Mouse (Mus musculus) forebrain, embryonic 12.5 days (tissue): Measurements from ENCODE around the gene Tpmt. TPM values are rescaled to one million over a fixed set of nuclear protein-coding genes. Genes with fewer than 3 reads are reported as not detected.

Experiments used
- ATAC-seq: fragments of 200-750 bp; cut with Nextera tagmentation; 2 replicates; pipeline ENCODE4 v1.8.0; 2017; ENCODE audit warnings: moderate TSS enrichment; ENCODE audit not compliant: low FRiP score
- H3K27ac ChIP-seq: fragments of 300-500 bp; sonication (generic); 2 replicates; pipeline ENCODE4 v1.5.1; 2016; ENCODE audit warnings: mild to moderate bottlenecking
- H3K27me3 ChIP-seq: fragments of 300-500 bp; sonication (generic); 2 replicates; pipeline ENCODE4 v1.6.1; 2016; ENCODE audit warnings: mild to moderate bottlenecking
- H3K36me3 ChIP-seq: fragments of 300-500 bp; sonication (generic); replicated peaks from 2 replicates; pipeline ENCODE4 v1.6.1; 2016; ENCODE audit warnings: mild to moderate bottlenecking
- H3K4me1 ChIP-seq: fragments of 300-500 bp; sonication (generic); 2 replicates; pipeline ENCODE4 v1.6.1; 2016
- H3K4me2 ChIP-seq: fragments of 300-500 bp; sonication (generic); 2 replicates; pipeline ENCODE4 v1.6.1; 2016; ENCODE audit warnings: mild to moderate bottlenecking, moderate library complexity
- H3K4me3 ChIP-seq: fragments of 300-500 bp; sonication (generic); replicated peaks from 2 replicates; pipeline ENCODE4 v1.5.1; 2016; ENCODE audit warnings: mild to moderate bottlenecking
- H3K9ac ChIP-seq: fragments of 300-500 bp; sonication (generic); 2 replicates; pipeline ENCODE4 v1.6.1; 2016; ENCODE audit warnings: mild to moderate bottlenecking
- H3K9me3 ChIP-seq: fragments of 300-500 bp; sonication (generic); 2 replicates; pipeline ENCODE4 v1.6.1; 2016
- WGBS: fragments of 180-500 bp; shearing (Covaris S2); methylation state at CpG from one replicate; pipeline ENCODE4 v1.1.7; 2016; 5-methylcytosine and 5-hydroxymethylcytosine counted together
- polyA plus RNA-seq: library from polyadenylated mRNA; unstranded; fragments of >200 nt; fragmentation: Nextera tagmentation; extraction: Ambion mirVana; gene quantifications from 2 replicates; pipeline ENCODE4 v1.2.1, GENCODE M21; 2016

The Tpmt gene
- polyA plus RNA-seq, result 32.4 and 32.9 TPM in 2 replicates

GRCm38 (mm10) chr13:47044617-47044947, at the start of gene Tpmt:
Gene Tpmt (minus strand): TSS chr13:47044737.
- Histone ChIP-seq H3K27me3 (no peaks in the 10 kb centered on the region), H3K4me2 (peak within 1 kb of the TSS; percentile 100), H3K4me1 (peaks cover 15% of the 10 kb centered on the region), H3K27ac (peak within 1 kb of the TSS; percentile 78), H3K4me3 (peak within 1 kb of the TSS; percentile 85), H3K9ac (peak within 1 kb of the TSS; percentile 81), H3K36me3 (peaks cover 12% of the 10 kb centered on the region), H3K9me3 (no peaks in the 10 kb centered on the region)
- ATAC-seq, result no peak
- 22% methylated on average over 10 of the region's 10 CpGs for whole genome bisulfite sequencing

GRCm38 (mm10) chr13:47093791-47094190, 49.3 kb upstream of the Tpmt start:
- Histone ChIP-seq H3K36me3 (peaks cover 69% of the 10 kb centered on the region), H3K9ac (no peak overlapping the region), H3K4me3 (no peak overlapping the region), H3K9me3 (no peaks in the 10 kb centered on the region), H3K27me3 (no peaks in the 10 kb centered on the region), H3K27ac (no peak overlapping the region), H3K4me2 (no peak overlapping the region), H3K4me1 (no peaks in the 10 kb centered on the region)
- WGBS, result 84% methylated on average over 2 of the region's 2 CpGs
- no peak for ATAC-seq

- 85% methylated on average over 2 of the region's 2 CpGs for WGBS
- H3K27me3 ChIP-seq, result no peaks in the 10 kb centered on the region
- H3K4me2 ChIP-seq, result no peak overlapping the region
- peaks cover 58% of the 10 kb centered on the region for H3K36me3 ChIP-seq
- no peaks in the 10 kb centered on the region for H3K9me3 ChIP-seq
- no peak overlapping the region for H3K9ac ChIP-seq
- no peak overlapping the region for H3K27ac ChIP-seq
- no peak for ATAC-seq
- no peaks in the 10 kb centered on the region for H3K4me1 ChIP-seq
- no peak overlapping the region for H3K4me3 ChIP-seq
Measured at GRCm38 (mm10) chr13:47089271-47089670, 44.7 kb upstream of the Tpmt start.

GRCm38 (mm10) chr13:47088433-47088832, 43.9 kb upstream of the Tpmt start:
- H3K4me2 ChIP-seq, result no peak overlapping the region
- H3K9me3 ChIP-seq, result no peaks in the 10 kb centered on the region
- no peaks in the 10 kb centered on the region for H3K4me1 ChIP-seq
- no peak for ATAC-seq
- H3K27ac ChIP-seq, result no peak overlapping the region
- no peaks in the 10 kb centered on the region for H3K27me3 ChIP-seq
- H3K9ac ChIP-seq, result no peak overlapping the region
- no peak overlapping the region for H3K4me3 ChIP-seq
- 97% methylated on average over 1 of the region's 1 CpGs for WGBS
- peaks cover 51% of the 10 kb centered on the region for H3K36me3 ChIP-seq

- peaks cover 68% of the 10 kb centered on the region for H3K36me3 ChIP-seq
- H3K9me3 ChIP-seq, result no peaks in the 10 kb centered on the region
- H3K4me1 ChIP-seq, result no peaks in the 10 kb centered on the region
- ATAC-seq, result no peak
- H3K4me3 ChIP-seq, result no peak overlapping the region
- H3K4me2 ChIP-seq, result no peak overlapping the region
- 90% methylated on average over 4 of the region's 4 CpGs for WGBS
- H3K9ac ChIP-seq, result no peak overlapping the region
- H3K27ac ChIP-seq, result no peak overlapping the region
- H3K27me3 ChIP-seq, result no peaks in the 10 kb centered on the region
Measured at GRCm38 (mm10) chr13:47080905-47081505, 36.5 kb upstream of the Tpmt start.

- Histone ChIP-seq H3K9me3 (no peaks in the 10 kb centered on the region), H3K4me3 (no peak overlapping the region), H3K9ac (no peak overlapping the region), H3K4me2 (no peak overlapping the region), H3K27ac (no peak overlapping the region), H3K4me1 (no peaks in the 10 kb centered on the region), H3K27me3 (no peaks in the 10 kb centered on the region), H3K36me3 (peaks cover 70% of the 10 kb centered on the region)
- no peak for ATAC-seq
- 67% methylated on average over 5 of the region's 5 CpGs for WGBS
Measured at GRCm38 (mm10) chr13:47078799-47079198, 34.3 kb upstream of the Tpmt start.

- H3K27ac ChIP-seq, result no peak overlapping the region
- no peak for ATAC-seq
- H3K4me2 ChIP-seq, result no peak overlapping the region
- peaks cover 73% of the 10 kb centered on the region for H3K36me3 ChIP-seq
- H3K4me1 ChIP-seq, result no peaks in the 10 kb centered on the region
- H3K9me3 ChIP-seq, result no peaks in the 10 kb centered on the region
- no peaks in the 10 kb centered on the region for H3K27me3 ChIP-seq
- H3K4me3 ChIP-seq, result no peak overlapping the region
- no peak overlapping the region for H3K9ac ChIP-seq
Measured at GRCm38 (mm10) chr13:47077367-47077766, 32.8 kb upstream of the Tpmt start.

- 88% methylated on average over 5 of the region's 5 CpGs for WGBS
- Histone ChIP-seq H3K9ac (no peak overlapping the region), H3K36me3 (peaks cover 68% of the 10 kb centered on the region), H3K9me3 (no peaks in the 10 kb centered on the region), H3K27me3 (no peaks in the 10 kb centered on the region), H3K4me1 (no peaks in the 10 kb centered on the region), H3K27ac (no peak overlapping the region), H3K4me2 (no peak overlapping the region), H3K4me3 (no peak overlapping the region)
- no peak for ATAC-seq
Measured at GRCm38 (mm10) chr13:47076156-47076555, 31.6 kb upstream of the Tpmt start.

GRCm38 (mm10) chr13:47072484-47072883, 27.9 kb upstream of the Tpmt start:
- ATAC-seq, result no peak
- Histone ChIP-seq H3K4me1 (no peaks in the 10 kb centered on the region), H3K27ac (no peak overlapping the region), H3K4me3 (no peak overlapping the region), H3K9ac (no peak overlapping the region), H3K36me3 (peaks cover 54% of the 10 kb centered on the region), H3K9me3 (no peaks in the 10 kb centered on the region), H3K27me3 (no peaks in the 10 kb centered on the region), H3K4me2 (no peak overlapping the region)
- 92% methylated on average over 5 of the region's 5 CpGs for WGBS

- ATAC-seq, result no peak
- Histone ChIP-seq H3K27ac (no peak overlapping the region), H3K4me2 (no peak overlapping the region), H3K4me3 (no peak overlapping the region), H3K4me1 (no peaks in the 10 kb centered on the region), H3K27me3 (no peaks in the 10 kb centered on the region), H3K9ac (no peak overlapping the region), H3K36me3 (peaks cover 55% of the 10 kb centered on the region), H3K9me3 (no peaks in the 10 kb centered on the region)
- 91% methylated on average over 13 of the region's 13 CpGs for WGBS
Measured at GRCm38 (mm10) chr13:47071871-47072270, 27.3 kb upstream of the Tpmt start.

GRCm38 (mm10) chr13:47070329-47071080, 26.0 kb upstream of the Tpmt start:
- no peak for ATAC-seq
- Histone ChIP-seq H3K27ac (no peak overlapping the region), H3K27me3 (no peaks in the 10 kb centered on the region), H3K36me3 (peaks cover 59% of the 10 kb centered on the region), H3K9me3 (no peaks in the 10 kb centered on the region), H3K9ac (no peak overlapping the region), H3K4me1 (no peaks in the 10 kb centered on the region), H3K4me2 (no peak overlapping the region), H3K4me3 (no peak overlapping the region)
- WGBS, result 84% methylated on average over 15 of the region's 15 CpGs

- Histone ChIP-seq H3K27me3 (no peaks in the 10 kb centered on the region), H3K9me3 (no peaks in the 10 kb centered on the region), H3K4me1 (no peaks in the 10 kb centered on the region), H3K4me2 (no peak overlapping the region), H3K4me3 (no peak overlapping the region), H3K9ac (no peak overlapping the region), H3K27ac (no peak overlapping the region), H3K36me3 (peaks cover 53% of the 10 kb centered on the region)
- no peak for ATAC-seq
- WGBS, result 95% methylated on average over 6 of the region's 6 CpGs
Measured at GRCm38 (mm10) chr13:47067001-47067400, 22.5 kb upstream of the Tpmt start.

- Histone ChIP-seq H3K36me3 (peaks cover 50% of the 10 kb centered on the region), H3K4me2 (no peak overlapping the region)
Measured at GRCm38 (mm10) chr13:47066516-47066915, 22.0 kb upstream of the Tpmt start.

More at GRCm38 (mm10) chr13:47066516-47066915, 22.0 kb upstream of the Tpmt start:
- Histone ChIP-seq H3K9ac (no peak overlapping the region), H3K4me3 (no peak overlapping the region), H3K9me3 (no peaks in the 10 kb centered on the region), H3K4me1 (no peaks in the 10 kb centered on the region), H3K27ac (no peak overlapping the region), H3K27me3 (no peaks in the 10 kb centered on the region)
- ATAC-seq, result no peak
- 96% methylated on average over 10 of the region's 10 CpGs for WGBS
